Mouse (Mus musculus): Measurements from ENCODE around the gene Btf3l4. TPM values are rescaled to one million over a fixed set of nuclear protein-coding genes. Genes with fewer than 3 reads are reported as not detected.

Btf3l4 gene
- polyA plus RNA-seq, 1 experiment from 2014 or later, result 251 TPM

GRCm38 (mm10) chr4:108834115-108834970, 929 bp upstream of the Btf3l4 start, which contains the start of gene Txndc12:
Gene Txndc12, plus strand, starts transcription at chr4:108834601.
- H3K4me1 ChIP-seq (ENCODE audit: control insufficient read depth, insufficient read depth, low read length), result peaks cover 8% of the 10 kb centered on the region
- WGBS, result 0% methylated on average over 34 of the region's 34 CpGs
- peaks cover 6% of the 10 kb centered on the region; the same call in 1 of the 2 replicates for H3K36me3 ChIP-seq (ENCODE audit: control insufficient read depth, insufficient read depth, low read length)
- peak within 1 kb of the TSS; percentile 85 for H3K4me2 ChIP-seq (ENCODE audit: low read depth, severe bottlenecking)
- peak within 1 kb of the TSS; percentile 98 for H3K27ac ChIP-seq (replicated peaks; ENCODE audit: low read depth, low read length)
- H3K4me3 ChIP-seq (ENCODE audit: low read depth, low read length), result peak within 1 kb of the TSS; percentile 95
- ATAC-seq (ENCODE audit: insufficient number of reproducible peaks, low FRiP score, low TSS enrichment, low read depth) (peak; percentile 84), DNase-seq (ENCODE audit: low spot score) (peak; percentile 90)
- H3K27me3 ChIP-seq (ENCODE audit: control insufficient read depth, insufficient read depth, low read length), result no peaks in the 10 kb centered on the region
- peak within 1 kb of the TSS; percentile 94 for H3K9ac ChIP-seq (ENCODE audit: low read length)
- no peaks in the 10 kb centered on the region for H3K9me3 ChIP-seq (ENCODE audit: control insufficient read depth, low read length)

DNA sequence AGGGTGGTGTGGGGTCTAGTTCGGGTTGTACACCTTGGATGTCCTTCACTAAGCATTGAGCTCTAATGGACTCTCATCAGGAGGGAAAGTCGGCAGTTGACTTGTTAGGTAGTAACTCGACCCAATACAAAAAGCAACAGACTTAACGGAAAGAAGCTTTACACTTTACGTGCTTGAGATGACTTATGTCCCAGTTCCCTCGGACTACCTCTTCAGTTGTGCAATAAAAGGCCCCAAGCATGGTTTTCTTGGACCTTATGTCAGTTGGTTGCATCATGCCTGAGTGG, 357 bp upstream of the Btf3l4 start:
- Histone ChIP-seq H3K27ac (replicated peaks; ENCODE audit: low read depth, low read length) (peak overlapping the region; percentile 98), H3K9ac (ENCODE audit: low read length) (peak overlapping the region; percentile 94), H3K4me3 (ENCODE audit: low read depth, low read length) (peak overlapping the region; percentile 95), H3K9me3 (ENCODE audit: control insufficient read depth, low read length) (no peaks in the 10 kb centered on the region), H3K4me1 (ENCODE audit: control insufficient read depth, insufficient read depth, low read length) (peaks cover 8% of the 10 kb centered on the region), H3K36me3 (ENCODE audit: control insufficient read depth, insufficient read depth, low read length) (peaks cover 6% of the 10 kb centered on the region; the same call in 1 of the 2 replicates), H3K27me3 (ENCODE audit: control insufficient read depth, insufficient read depth, low read length) (no peaks in the 10 kb centered on the region), H3K4me2 (ENCODE audit: low read depth, severe bottlenecking) (peak overlapping the region; percentile 85)
- no peak for DNase-seq (ENCODE audit: low spot score)
- no peak for ATAC-seq (ENCODE audit: insufficient number of reproducible peaks, low FRiP score, low TSS enrichment, low read depth)
- WGBS, result 0% methylated on average over 6 of the region's 6 CpGs

DNA sequence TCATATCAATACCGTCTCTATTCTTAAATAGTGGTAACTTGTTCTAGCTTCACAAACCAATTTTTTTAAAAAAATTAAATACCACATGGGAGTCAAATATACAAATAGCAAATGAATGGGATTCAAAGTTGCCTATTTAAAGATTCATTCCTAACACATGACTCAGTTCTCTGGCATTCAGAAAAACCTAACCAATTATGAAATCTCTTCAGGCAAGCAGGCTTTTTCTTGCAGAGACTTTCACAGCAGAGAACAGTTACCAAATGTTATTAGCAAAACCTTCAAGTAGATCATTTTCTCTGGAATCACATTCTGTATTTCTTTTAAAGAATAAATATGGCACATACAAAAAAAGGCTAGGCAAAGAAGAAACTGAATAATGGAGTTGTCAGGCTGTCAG, 2.7 kb downstream of the Btf3l4 start:
- Histone ChIP-seq H3K4me2 (ENCODE audit: low read depth, severe bottlenecking) (no peak overlapping the region), H3K27me3 (ENCODE audit: control insufficient read depth, insufficient read depth, low read length) (no peaks in the 10 kb centered on the region), H3K9me3 (ENCODE audit: control insufficient read depth, low read length) (no peaks in the 10 kb centered on the region), H3K4me3 (ENCODE audit: low read depth, low read length) (no peak overlapping the region), H3K4me1 (ENCODE audit: control insufficient read depth, insufficient read depth, low read length) (peaks cover 8% of the 10 kb centered on the region), H3K9ac (ENCODE audit: low read length) (no peak overlapping the region), H3K36me3 (ENCODE audit: control insufficient read depth, insufficient read depth, low read length) (peaks cover 10% of the 10 kb centered on the region; the same call in 1 of the 2 replicates), H3K27ac (replicated peaks; ENCODE audit: low read depth, low read length) (no peak overlapping the region)
- ATAC-seq (ENCODE audit: insufficient number of reproducible peaks, low FRiP score, low TSS enrichment, low read depth) (no peak), DNase-seq (ENCODE audit: low spot score) (no peak)
- WGBS, result 98% methylated on average over 1 of the region's 1 CpGs

GRCm38 (mm10) chr4:108826643-108827042, 6.8 kb downstream of the Btf3l4 start:
- 92% methylated on average over 2 of the region's 2 CpGs for WGBS
- Histone ChIP-seq H3K4me2 (ENCODE audit: low read depth, severe bottlenecking) (no peak overlapping the region), H3K36me3 (ENCODE audit: control insufficient read depth, insufficient read depth, low read length) (peaks cover 16% of the 10 kb centered on the region; the same call in 1 of the 2 replicates)

DNA sequence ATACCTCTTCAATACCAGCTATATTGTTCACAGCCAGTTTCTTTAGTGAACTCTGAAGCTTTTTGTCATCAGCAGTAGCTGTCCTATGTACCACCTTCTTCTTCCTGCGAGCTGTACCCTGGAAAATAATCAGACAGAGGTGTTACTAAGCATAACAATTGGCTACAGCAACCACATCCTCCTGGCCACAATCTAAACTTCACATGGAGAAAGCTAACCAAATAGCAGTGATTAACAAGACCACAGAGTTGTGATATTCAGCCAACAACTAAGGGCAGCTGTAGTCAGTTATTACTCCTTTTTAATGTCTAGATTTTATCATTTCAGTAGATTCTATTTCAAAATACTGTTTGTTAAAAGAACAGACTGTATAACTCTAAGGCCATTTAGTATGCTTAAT, 7.3 kb downstream of the Btf3l4 start:
- 88% methylated on average over 1 of the region's 1 CpGs for WGBS
- ATAC-seq (ENCODE audit: insufficient number of reproducible peaks, low FRiP score, low TSS enrichment, low read depth), result no peak

More at GRCm38 (mm10) chr4:108826643-108827042, 6.8 kb downstream of the Btf3l4 start:
- no peaks in the 10 kb centered on the region for H3K27me3 ChIP-seq (ENCODE audit: control insufficient read depth, insufficient read depth, low read length)
- no peak for ATAC-seq (ENCODE audit: insufficient number of reproducible peaks, low FRiP score, low TSS enrichment, low read depth)
- H3K9ac ChIP-seq (ENCODE audit: low read length), result no peak overlapping the region
- DNase-seq (ENCODE audit: low spot score), result no peak
- no peak overlapping the region for H3K4me3 ChIP-seq (ENCODE audit: low read depth, low read length)
- no peaks in the 10 kb centered on the region for H3K9me3 ChIP-seq (ENCODE audit: control insufficient read depth, low read length)
- no peak overlapping the region for H3K27ac ChIP-seq (replicated peaks; ENCODE audit: low read depth, low read length)
- no peaks in the 10 kb centered on the region for H3K4me1 ChIP-seq (ENCODE audit: control insufficient read depth, insufficient read depth, low read length)

DNA sequence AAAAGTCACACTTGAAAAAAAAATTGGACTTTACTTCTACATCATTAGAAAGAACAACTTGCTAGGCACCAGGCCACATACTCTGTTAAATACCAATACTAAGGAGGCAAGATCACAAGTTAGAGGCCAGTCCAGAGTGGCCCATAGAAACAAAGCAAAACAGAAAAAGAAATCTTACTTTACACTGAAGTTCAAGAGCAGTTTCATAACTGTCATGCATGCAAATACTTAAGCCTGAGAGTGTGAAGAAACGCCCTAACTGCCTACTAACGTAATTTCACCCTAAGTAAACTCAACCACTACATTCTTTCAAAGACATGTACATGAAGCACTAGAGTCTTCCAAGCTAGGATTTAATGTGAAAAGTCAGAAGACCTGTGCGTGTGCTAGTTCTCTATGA, 7.7 kb downstream of the Btf3l4 start:
- Histone ChIP-seq H3K9ac (ENCODE audit: low read length) (no peak overlapping the region), H3K27me3 (ENCODE audit: control insufficient read depth, insufficient read depth, low read length) (no peaks in the 10 kb centered on the region), H3K36me3 (ENCODE audit: control insufficient read depth, insufficient read depth, low read length) (peaks cover 16% of the 10 kb centered on the region; the same call in 1 of the 2 replicates), H3K4me2 (ENCODE audit: low read depth, severe bottlenecking) (no peak overlapping the region), H3K27ac (replicated peaks; ENCODE audit: low read depth, low read length) (no peak overlapping the region), H3K4me3 (ENCODE audit: low read depth, low read length) (no peak overlapping the region), H3K9me3 (ENCODE audit: control insufficient read depth, low read length) (no peaks in the 10 kb centered on the region), H3K4me1 (ENCODE audit: control insufficient read depth, insufficient read depth, low read length) (no peaks in the 10 kb centered on the region)
- 97% methylated on average over 3 of the region's 3 CpGs for WGBS
- DNase-seq (ENCODE audit: low spot score) (no peak), ATAC-seq (ENCODE audit: insufficient number of reproducible peaks, low FRiP score, low TSS enrichment, low read depth) (no peak)

More for the DNA sequence above, 7.3 kb downstream of the Btf3l4 start:
- Histone ChIP-seq H3K4me1 (ENCODE audit: control insufficient read depth, insufficient read depth, low read length) (no peaks in the 10 kb centered on the region), H3K27ac (replicated peaks; ENCODE audit: low read depth, low read length) (no peak overlapping the region), H3K9me3 (ENCODE audit: control insufficient read depth, low read length) (no peaks in the 10 kb centered on the region), H3K4me3 (ENCODE audit: low read depth, low read length) (no peak overlapping the region), H3K9ac (ENCODE audit: low read length) (no peak overlapping the region), H3K4me2 (ENCODE audit: low read depth, severe bottlenecking) (no peak overlapping the region), H3K27me3 (ENCODE audit: control insufficient read depth, insufficient read depth, low read length) (no peaks in the 10 kb centered on the region), H3K36me3 (ENCODE audit: control insufficient read depth, insufficient read depth, low read length) (peaks cover 16% of the 10 kb centered on the region; the same call in 1 of the 2 replicates)
- no peak for DNase-seq (ENCODE audit: low spot score)

DNA sequence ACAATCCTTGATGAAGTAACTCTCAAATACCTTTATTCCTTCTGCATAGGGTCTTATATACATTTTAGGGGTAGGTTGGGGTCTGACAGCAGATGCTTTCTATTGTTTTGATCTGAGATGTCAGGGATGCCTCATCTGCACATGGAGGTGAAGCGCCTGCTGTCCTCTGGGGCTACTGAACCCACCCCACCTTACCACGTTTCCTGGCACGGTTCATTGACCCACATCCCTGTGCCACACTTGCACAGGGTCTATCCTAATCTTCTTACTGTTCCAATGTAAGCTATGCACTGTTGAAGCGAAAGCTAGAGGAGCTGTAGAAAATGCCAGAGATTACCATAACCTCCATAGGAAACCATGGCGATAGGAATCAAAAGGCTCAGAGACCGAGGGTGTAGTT, 21.9 kb downstream of the Btf3l4 start:
- ATAC-seq (ENCODE audit: insufficient number of reproducible peaks, low FRiP score, low TSS enrichment, low read depth) (no peak), DNase-seq (ENCODE audit: low spot score) (no peak)

GRCm38 (mm10) chr4:108811142-108811541, 22.3 kb downstream of the Btf3l4 start:
- 64% methylated on average over 4 of the region's 4 CpGs for WGBS
- no peak overlapping the region for H3K4me3 ChIP-seq (ENCODE audit: low read depth, low read length)
- no peak for DNase-seq (ENCODE audit: low spot score)
- H3K27me3 ChIP-seq (ENCODE audit: control insufficient read depth, insufficient read depth, low read length), result no peaks in the 10 kb centered on the region
- H3K4me1 ChIP-seq (ENCODE audit: control insufficient read depth, insufficient read depth, low read length), result no peaks in the 10 kb centered on the region
- no peak overlapping the region for H3K27ac ChIP-seq (replicated peaks; ENCODE audit: low read depth, low read length)
- H3K36me3 ChIP-seq (ENCODE audit: control insufficient read depth, insufficient read depth, low read length), result no peaks in the 10 kb centered on the region
- no peak overlapping the region for H3K4me2 ChIP-seq (ENCODE audit: low read depth, severe bottlenecking)
- no peak overlapping the region for H3K9ac ChIP-seq (ENCODE audit: low read length)
- no peaks in the 10 kb centered on the region for H3K9me3 ChIP-seq (ENCODE audit: control insufficient read depth, low read length)
- no peak for ATAC-seq (ENCODE audit: insufficient number of reproducible peaks, low FRiP score, low TSS enrichment, low read depth)

More for the DNA sequence above, 21.9 kb downstream of the Btf3l4 start:
- Histone ChIP-seq H3K36me3 (ENCODE audit: control insufficient read depth, insufficient read depth, low read length) (no peaks in the 10 kb centered on the region), H3K4me1 (ENCODE audit: control insufficient read depth, insufficient read depth, low read length) (no peaks in the 10 kb centered on the region), H3K4me3 (ENCODE audit: low read depth, low read length) (no peak overlapping the region), H3K9me3 (ENCODE audit: control insufficient read depth, low read length) (no peaks in the 10 kb centered on the region), H3K4me2 (ENCODE audit: low read depth, severe bottlenecking) (no peak overlapping the region), H3K27ac (replicated peaks; ENCODE audit: low read depth, low read length) (no peak overlapping the region), H3K9ac (ENCODE audit: low read length) (no peak overlapping the region), H3K27me3 (ENCODE audit: control insufficient read depth, insufficient read depth, low read length) (no peaks in the 10 kb centered on the region)
- WGBS, result 81% methylated on average over 6 of the region's 6 CpGs
